Mouse (Mus musculus): ENCODE data around the gene Arhgap33. TPM values are rescaled to one million over a fixed set of nuclear protein-coding genes. Genes with fewer than 3 reads are reported as not detected.
"Not testable (repeated sequence)": the region's sequence is repeated elsewhere in the genome, so short reads cannot be mapped to it uniquely, and the experiment has no call there.

Gene Arhgap33
- polyA plus RNA-seq, 1 experiment from 2014 or later, result 79.4 TPM

- no peak overlapping the region for H3K27ac ChIP-seq
- WGBS, result 42% methylated on average over 8 of the region's 8 CpGs
- peak overlapping the region; percentile 23 for H3K4me3 ChIP-seq
- DNase-seq (ENCODE audit: low spot score), result no peak
- no peaks in the 10 kb centered on the region for H3K9me3 ChIP-seq
- peaks cover 27% of the 10 kb centered on the region for H3K4me1 ChIP-seq (replicated peaks)
- peaks cover 10% of the 10 kb centered on the region for H3K36me3 ChIP-seq
- peaks cover 9% of the 10 kb centered on the region for H3K27me3 ChIP-seq (ENCODE audit: insufficient read depth, poor library complexity, severe bottlenecking)
Measured at GRCm38 (mm10) chr7:30518325-30518724, 16.5 kb downstream of the Arhgap33 start.

DNA sequence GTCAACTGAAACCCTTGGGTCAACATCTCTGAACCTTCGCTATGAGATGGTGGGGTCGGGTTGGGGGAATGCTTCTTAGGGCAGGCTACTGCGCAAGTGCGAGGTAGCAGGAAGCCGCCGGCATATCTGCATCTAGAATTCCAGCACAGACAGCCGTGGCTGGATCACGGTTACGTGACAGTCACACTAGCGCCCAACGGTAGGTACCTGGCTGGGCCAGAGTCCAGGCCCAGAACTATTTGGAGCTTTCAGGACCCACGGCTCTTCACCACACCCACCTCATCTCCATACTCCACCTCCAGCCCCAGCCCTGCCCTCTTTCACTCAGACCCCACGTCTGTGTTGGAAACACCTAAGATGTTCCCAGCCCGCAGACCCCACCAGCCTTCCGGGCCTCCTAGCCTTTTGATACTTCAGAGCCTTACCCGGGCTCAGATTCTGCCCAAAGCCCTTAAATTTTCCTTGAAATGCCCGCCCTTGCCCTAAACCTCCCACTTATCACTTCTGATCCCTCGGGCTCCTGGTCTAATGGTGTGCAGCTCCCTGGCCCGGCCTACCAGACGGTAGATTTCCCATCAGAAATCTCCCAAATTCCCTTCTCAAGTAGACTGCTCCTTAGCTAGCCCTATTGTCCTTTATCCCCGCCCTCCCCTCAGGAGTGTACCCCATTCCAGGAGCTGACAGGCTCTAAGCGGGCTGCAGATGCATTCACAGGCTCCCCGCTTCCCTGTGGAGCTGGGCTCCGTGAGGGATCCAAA is 19.7 kb downstream of the Arhgap33 start:
- Histone ChIP-seq H3K9me3 (no peaks in the 10 kb centered on the region), H3K36me3 (no peaks in the 10 kb centered on the region), H3K4me3 (no peak overlapping the region), H3K4me1 (replicated peaks) (peaks cover 9% of the 10 kb centered on the region), H3K27me3 (ENCODE audit: insufficient read depth, poor library complexity, severe bottlenecking) (peaks cover 4% of the 10 kb centered on the region; the same call in 1 of the 2 replicates), H3K27ac (no peak overlapping the region)
- 60% methylated on average over 24 of the region's 24 CpGs for WGBS
- DNase-seq (ENCODE audit: low spot score), result no peak

- 74% methylated on average over 4 of the region's 4 CpGs for WGBS
- DNase-seq (ENCODE audit: low spot score), result no peak
- Histone ChIP-seq H3K4me3 (no peak overlapping the region), H3K27me3 (ENCODE audit: insufficient read depth, poor library complexity, severe bottlenecking) (no peaks in the 10 kb centered on the region), H3K27ac (no peak overlapping the region), H3K9me3 (no peaks in the 10 kb centered on the region), H3K36me3 (no peaks in the 10 kb centered on the region), H3K4me1 (replicated peaks) (no peaks in the 10 kb centered on the region)
Measured at GRCm38 (mm10) chr7:30508061-30508460, 26.8 kb downstream of the Arhgap33 start.

DNA sequence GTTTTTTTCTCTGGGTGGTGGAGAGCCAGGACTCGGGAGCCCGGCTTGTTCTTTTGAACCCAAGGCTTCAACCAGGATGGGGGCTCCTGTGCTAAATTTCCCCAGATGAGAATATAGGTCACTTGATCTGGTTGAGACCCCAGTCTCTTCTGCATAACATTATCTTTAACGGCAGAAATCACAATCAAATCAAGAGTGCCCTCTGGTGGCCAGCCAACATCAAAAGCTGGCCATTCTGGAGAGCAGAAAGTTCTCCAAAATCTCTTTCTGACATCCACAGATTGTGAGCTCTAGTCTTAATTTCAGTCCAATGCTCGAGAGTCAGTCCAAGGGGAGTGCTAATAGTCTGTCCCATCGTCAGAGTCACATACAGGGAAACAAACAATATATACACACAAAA is 33.7 kb downstream of the Arhgap33 start:
- DNase-seq (ENCODE audit: low spot score); H3K36me3 ChIP-seq; H3K9me3 ChIP-seq; H3K27ac ChIP-seq; H3K27me3 ChIP-seq (ENCODE audit: insufficient read depth, poor library complexity, severe bottlenecking); H3K4me3 ChIP-seq; H3K4me1 ChIP-seq (replicated peaks): not testable (repeated sequence)
- 78% methylated on average over 5 of the region's 5 CpGs for WGBS

- H3K27ac ChIP-seq; DNase-seq (ENCODE audit: low spot score); H3K36me3 ChIP-seq; H3K4me3 ChIP-seq; H3K9me3 ChIP-seq; H3K27me3 ChIP-seq (ENCODE audit: insufficient read depth, poor library complexity, severe bottlenecking); H3K4me1 ChIP-seq (replicated peaks): not testable (repeated sequence)
- 67% methylated on average over 5 of the region's 5 CpGs for WGBS
Measured at GRCm38 (mm10) chr7:30495506-30496042, 39.3 kb downstream of the Arhgap33 start.

GRCm38 (mm10) chr7:30493401-30493931 is 41.4 kb downstream of the Arhgap33 start, which contains the start of gene Prodh2:
Gene Prodh2 (plus strand): TSS chr7:30493622.
- peaks cover 4% of the 10 kb centered on the region; the same call in 1 of the 2 replicates for H3K4me1 ChIP-seq (replicated peaks)
- WGBS, result 55% methylated on average over 11 of the region's 11 CpGs
- H3K4me3 ChIP-seq, result no peak within 1 kb of the TSS
- H3K9me3 ChIP-seq, result no peaks in the 10 kb centered on the region
- peaks cover 5% of the 10 kb centered on the region; the same call in 1 of the 2 replicates for H3K27me3 ChIP-seq (ENCODE audit: insufficient read depth, poor library complexity, severe bottlenecking)
- H3K36me3 ChIP-seq, result no peaks in the 10 kb centered on the region
- DNase-seq (ENCODE audit: low spot score), result no peak
- no peak within 1 kb of the TSS for H3K27ac ChIP-seq

DNA sequence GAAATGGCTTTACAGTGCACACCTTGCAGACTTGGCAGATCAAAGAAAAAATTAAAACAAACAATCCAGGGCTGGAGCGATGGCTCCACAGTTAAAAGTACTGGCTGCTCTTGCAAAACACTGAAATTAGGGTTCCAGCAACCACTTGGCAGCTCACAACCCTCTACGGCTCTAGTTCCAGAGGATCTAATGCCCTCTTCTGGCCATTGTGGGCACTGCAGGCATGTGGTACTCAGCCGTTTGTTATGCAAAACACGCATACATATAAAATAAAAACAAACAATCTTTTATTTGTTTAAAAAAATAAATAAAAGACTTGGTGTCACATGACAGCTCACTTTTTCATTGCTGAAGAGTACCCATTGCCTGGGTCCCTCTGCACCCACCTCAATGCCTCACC is 42.1 kb downstream of the Arhgap33 start:
- H3K27ac ChIP-seq, result no peak overlapping the region
- no peaks in the 10 kb centered on the region for H3K36me3 ChIP-seq
- no peak overlapping the region for H3K4me3 ChIP-seq
- peaks cover 5% of the 10 kb centered on the region; the same call in 1 of the 2 replicates for H3K27me3 ChIP-seq (ENCODE audit: insufficient read depth, poor library complexity, severe bottlenecking)
- peak; percentile 81 for DNase-seq (ENCODE audit: low spot score)
- peaks cover 4% of the 10 kb centered on the region; the same call in 1 of the 2 replicates for H3K4me1 ChIP-seq (replicated peaks)
- WGBS, result 24% methylated on average over 4 of the region's 4 CpGs
- H3K9me3 ChIP-seq, result no peaks in the 10 kb centered on the region

GRCm38 (mm10) chr7:30490957-30491307 is 43.9 kb downstream of the Arhgap33 start:
- Histone ChIP-seq H3K4me3 (no peak overlapping the region), H3K27ac (no peak overlapping the region), H3K27me3 (ENCODE audit: insufficient read depth, poor library complexity, severe bottlenecking) (peaks cover 5% of the 10 kb centered on the region; the same call in 1 of the 2 replicates), H3K4me1 (replicated peaks) (peaks cover 4% of the 10 kb centered on the region; the same call in 1 of the 2 replicates), H3K9me3 (no peaks in the 10 kb centered on the region), H3K36me3 (no peaks in the 10 kb centered on the region)
- DNase-seq (ENCODE audit: low spot score), result no peak
- WGBS, result 20% methylated on average over 6 of the region's 6 CpGs

DNA sequence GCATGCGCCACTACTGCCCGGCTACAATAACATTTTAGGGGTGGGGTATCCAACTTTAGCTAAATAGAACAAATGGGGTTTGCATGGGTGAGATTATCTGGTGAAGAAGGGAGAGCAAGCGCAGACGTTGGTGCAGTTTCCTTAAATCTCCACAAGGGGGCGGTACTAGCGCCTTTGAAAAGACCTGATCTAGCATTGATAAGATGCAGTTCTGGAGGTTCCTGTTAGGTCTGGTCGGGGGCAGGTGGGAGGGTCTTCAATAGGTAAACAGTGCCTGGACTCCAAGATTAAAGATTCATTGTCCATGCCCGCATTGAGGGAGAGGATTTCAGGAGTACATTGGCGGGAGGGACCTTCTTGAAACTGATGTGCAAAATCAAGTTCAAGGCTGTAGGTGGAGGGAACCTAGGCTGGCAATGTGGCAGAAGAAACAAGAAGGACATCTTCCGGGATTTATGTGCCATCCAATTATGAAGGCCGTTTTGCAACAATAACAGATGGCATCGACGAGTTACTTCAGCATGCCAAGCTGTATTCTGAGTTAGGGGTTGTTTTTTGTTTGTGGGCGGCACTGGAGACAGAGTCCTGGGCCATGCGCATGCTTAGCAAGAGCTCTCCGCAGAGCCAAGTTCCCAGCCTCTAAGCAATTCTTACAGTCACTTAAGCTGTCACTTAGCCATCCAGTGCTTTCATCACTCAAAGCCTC is 44.5 kb downstream of the Arhgap33 start:
- 33% methylated on average over 16 of the region's 16 CpGs for WGBS
- Histone ChIP-seq H3K4me3 (no peak overlapping the region), H3K36me3 (no peaks in the 10 kb centered on the region), H3K9me3 (no peaks in the 10 kb centered on the region), H3K4me1 (replicated peaks) (peaks cover 4% of the 10 kb centered on the region; the same call in 1 of the 2 replicates), H3K27ac (no peak overlapping the region), H3K27me3 (ENCODE audit: insufficient read depth, poor library complexity, severe bottlenecking) (peaks cover 5% of the 10 kb centered on the region; the same call in 1 of the 2 replicates)
- peak; percentile 49 for DNase-seq (ENCODE audit: low spot score)

DNA sequence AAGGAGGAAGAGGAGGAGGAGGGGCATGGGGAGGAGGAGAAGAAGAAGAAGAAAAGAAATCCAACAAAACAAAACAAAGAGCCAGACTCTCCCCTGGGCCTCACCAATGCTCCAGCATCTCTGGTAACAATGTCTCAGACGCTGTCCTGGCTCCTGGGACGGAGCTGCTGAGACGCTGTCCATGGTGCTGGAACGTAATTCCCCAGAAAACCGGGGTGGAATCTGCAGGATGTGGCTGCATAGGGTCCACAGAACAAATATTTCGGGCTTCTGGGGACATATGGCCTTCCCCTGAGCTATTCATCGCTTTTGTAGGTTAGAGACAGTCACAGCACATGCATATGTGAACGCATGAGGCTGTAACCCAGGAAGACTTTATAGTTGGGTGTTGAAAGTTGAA is 50.6 kb downstream of the Arhgap33 start:
- Histone ChIP-seq H3K36me3 (no peaks in the 10 kb centered on the region), H3K9me3 (no peaks in the 10 kb centered on the region), H3K27ac (no peak overlapping the region), H3K4me1 (replicated peaks) (no peaks in the 10 kb centered on the region), H3K27me3 (ENCODE audit: insufficient read depth, poor library complexity, severe bottlenecking) (peaks cover 13% of the 10 kb centered on the region), H3K4me3 (no peak overlapping the region)
- WGBS, result 18% methylated on average over 8 of the region's 8 CpGs
- DNase-seq (ENCODE audit: low spot score), result peak; percentile 61

GRCm38 (mm10) chr7:30477415-30478381 is 57.2 kb downstream of the Arhgap33 start:
- WGBS, result 12% methylated on average over 32 of the region's 32 CpGs
- Histone ChIP-seq H3K4me3 (peak overlapping the region; percentile 47), H3K9me3 (no peaks in the 10 kb centered on the region), H3K36me3 (no peaks in the 10 kb centered on the region), H3K27ac (peak overlapping the region; percentile 62), H3K27me3 (ENCODE audit: insufficient read depth, poor library complexity, severe bottlenecking) (peaks cover 19% of the 10 kb centered on the region), H3K4me1 (replicated peaks) (peaks cover 10% of the 10 kb centered on the region)
- peak; percentile 42 for DNase-seq (ENCODE audit: low spot score)

- whole genome bisulfite sequencing, result 91% methylated on average over 7 of the region's 7 CpGs
- H3K27ac ChIP-seq; H3K36me3 ChIP-seq; H3K9me3 ChIP-seq; DNase-seq (ENCODE audit: low spot score); H3K4me3 ChIP-seq: not testable (repeated sequence)
- peaks cover 10% of the 10 kb centered on the region for H3K4me1 ChIP-seq (replicated peaks)
- H3K27me3 ChIP-seq (ENCODE audit: insufficient read depth, poor library complexity, severe bottlenecking), result peaks cover 17% of the 10 kb centered on the region
Measured at GRCm38 (mm10) chr7:30476136-30476535, 58.7 kb downstream of the Arhgap33 start.
